Mouse (Mus musculus) liver, embryonic 14.5 days (tissue): ENCODE data around the gene Ncor1.

ENCODE experiments used
- CTCF ChIP-seq: IDR thresholded peaks from 2 replicates; pipeline ENCODE4 v1.5.1; 2016; ENCODE audit warnings: antibody characterized with exemption, low read depth, control low read depth
- EP300 ChIP-seq: IDR thresholded peaks from 2 replicates; pipeline ENCODE4 v1.6.1; 2016; ENCODE audit warnings: antibody characterized with exemption, low read depth

DNA sequence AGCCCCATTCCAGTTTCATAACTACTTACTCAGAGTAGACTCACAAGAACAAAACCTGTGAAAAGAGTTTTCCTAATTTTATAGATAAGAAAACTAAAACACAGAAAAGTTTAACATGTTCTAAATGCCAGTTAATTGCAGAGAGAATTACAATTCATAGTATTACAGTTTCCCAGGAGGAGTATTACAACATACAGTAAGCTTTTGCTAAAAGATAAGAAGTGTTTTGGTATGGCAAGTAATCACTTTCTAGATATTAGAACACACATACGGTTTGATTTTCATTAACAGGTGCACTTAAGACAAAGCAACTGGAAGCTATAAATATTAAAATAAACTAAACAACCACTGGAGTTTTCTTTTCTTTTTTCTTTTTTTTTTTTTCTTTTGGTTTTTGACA is 3.1 kb downstream of the Ncor1 start:
- no peak for TF ChIP-seq CTCF
- TF ChIP-seq EP300: no peak
